Mouse (Mus musculus): Measurements from ENCODE around the gene Serpinb6b. TPM values are rescaled to one million over a fixed set of nuclear protein-coding genes. Genes with fewer than 3 reads are reported as not detected.

Serpinb6b gene
- polyA plus RNA-seq, 1 experiment = not detected

GRCm38 (mm10) chr13:33022371-33022770 lies 57.4 kb downstream of the Serpinb6b start:
- TF ChIP-seq CTCF (IDR thresholded peaks at IDR 0.05; ENCODE audit: insufficient read depth, low read depth, low read length) (no peak), POLR2A (IDR thresholded peaks at IDR 0.05; ENCODE audit: insufficient read depth, low read depth, low read length) (no peak)
- no peaks in the 10 kb centered on the region for H3K4me1 ChIP-seq (ENCODE audit: control insufficient read depth, insufficient read depth, low read length)
- no peak overlapping the region for H3K27ac ChIP-seq (ENCODE audit: insufficient read depth, low read depth, low read length)
- no peak overlapping the region for H3K4me3 ChIP-seq (ENCODE audit: insufficient read depth, low read depth, low read length)
- WGBS = 91% methylated on average over 1 of the region's 1 CpGs

GRCm38 (mm10) chr13:33026427-33027057 lies 61.5 kb downstream of the Serpinb6b start:
- TF ChIP-seq POLR2A (IDR thresholded peaks at IDR 0.05; ENCODE audit: insufficient read depth, low read depth, low read length) (no peak), CTCF (IDR thresholded peaks at IDR 0.05; ENCODE audit: insufficient read depth, low read depth, low read length) (no peak)
- H3K4me1 ChIP-seq (ENCODE audit: control insufficient read depth, insufficient read depth, low read length) = no peaks in the 10 kb centered on the region
- no peak overlapping the region for H3K27ac ChIP-seq (ENCODE audit: insufficient read depth, low read depth, low read length)
- WGBS = 36% methylated on average over 1 of the region's 1 CpGs
- no peak overlapping the region for H3K4me3 ChIP-seq (ENCODE audit: insufficient read depth, low read depth, low read length)

- WGBS = 81% methylated on average over 2 of the region's 2 CpGs
- H3K4me1 ChIP-seq (ENCODE audit: control insufficient read depth, insufficient read depth, low read length) = no peaks in the 10 kb centered on the region
- no peak within 1 kb of the TSS for H3K27ac ChIP-seq (ENCODE audit: insufficient read depth, low read depth, low read length)
- TF ChIP-seq POLR2A (IDR thresholded peaks at IDR 0.05; ENCODE audit: insufficient read depth, low read depth, low read length) (no peak), CTCF (IDR thresholded peaks at IDR 0.05; ENCODE audit: insufficient read depth, low read depth, low read length) (no peak)
- H3K4me3 ChIP-seq (ENCODE audit: insufficient read depth, low read depth, low read length) = no peak within 1 kb of the TSS
Observed at GRCm38 (mm10) chr13:33027244-33027643, 62.2 kb downstream of the Serpinb6b start, which contains the start of gene Serpinb9b. Gene Serpinb9b, plus strand, starts transcription at chr13:33027416.

- Histone ChIP-seq H3K27ac (ENCODE audit: insufficient read depth, low read depth, low read length) (no peak overlapping the region), H3K4me1 (ENCODE audit: control insufficient read depth, insufficient read depth, low read length) (no peaks in the 10 kb centered on the region), H3K4me3 (ENCODE audit: insufficient read depth, low read depth, low read length) (no peak overlapping the region)
- no peak for TF ChIP-seq CTCF (IDR thresholded peaks at IDR 0.05; ENCODE audit: insufficient read depth, low read depth, low read length)
- TF ChIP-seq POLR2A (IDR thresholded peaks at IDR 0.05; ENCODE audit: insufficient read depth, low read depth, low read length) = no peak
- 78% methylated on average over 2 of the region's 2 CpGs for WGBS
Observed at GRCm38 (mm10) chr13:33028146-33028545, 63.1 kb downstream of the Serpinb6b start.

GRCm38 (mm10) chr13:33028550-33028949 lies 63.5 kb downstream of the Serpinb6b start:
- 90% methylated on average over 2 of the region's 2 CpGs for WGBS
- H3K4me1 ChIP-seq (ENCODE audit: control insufficient read depth, insufficient read depth, low read length) = no peaks in the 10 kb centered on the region
- no peak for TF ChIP-seq CTCF (IDR thresholded peaks at IDR 0.05; ENCODE audit: insufficient read depth, low read depth, low read length)
- no peak for TF ChIP-seq POLR2A (IDR thresholded peaks at IDR 0.05; ENCODE audit: insufficient read depth, low read depth, low read length)

More at GRCm38 (mm10) chr13:33028550-33028949, 63.5 kb downstream of the Serpinb6b start:
- H3K27ac ChIP-seq (ENCODE audit: insufficient read depth, low read depth, low read length) = no peak overlapping the region
- H3K4me3 ChIP-seq (ENCODE audit: insufficient read depth, low read depth, low read length) = no peak overlapping the region

Other genes starting within 250 kb of the Serpinb6b start
- gene Mylk4, start 181.3 kb upstream of the Serpinb6b start, polyA plus RNA-seq (2012; ENCODE audit: insufficient read depth, insufficient read length, low replicate concordance, missing spikeins) = not detected in 2 replicates
- not detected in 2 replicates for gene Wrnip1, start 163.2 kb upstream of the Serpinb6b start, polyA plus RNA-seq (2012; ENCODE audit: insufficient read depth, insufficient read length, low replicate concordance, missing spikeins)
- gene D930007J09Rik, start 162.4 kb upstream of the Serpinb6b start, polyA plus RNA-seq (2012; ENCODE audit: insufficient read depth, insufficient read length, low replicate concordance, missing spikeins) = not detected in 2 replicates
- not detected in 2 replicates for gene Serpinb1a, start 114.0 kb upstream of the Serpinb6b start, polyA plus RNA-seq (2012; ENCODE audit: insufficient read depth, insufficient read length, low replicate concordance, missing spikeins)
- not detected in 2 replicates for gene Serpinb1c, start 67.0 kb upstream of the Serpinb6b start, polyA plus RNA-seq (2012; ENCODE audit: insufficient read depth, insufficient read length, low replicate concordance, missing spikeins)
- gene Serpinb9, start 38.0 kb downstream of the Serpinb6b start, polyA plus RNA-seq (2012; ENCODE audit: insufficient read depth, insufficient read length, low replicate concordance, missing spikeins) = not detected in 2 replicates
- gene Serpinb9b, start 62.2 kb downstream of the Serpinb6b start, polyA plus RNA-seq (2012; ENCODE audit: insufficient read depth, insufficient read length, low replicate concordance, missing spikeins) = not detected in 2 replicates
- gene Serpinb1b, start 113.4 kb downstream of the Serpinb6b start, polyA plus RNA-seq (2012; ENCODE audit: insufficient read depth, insufficient read length, low replicate concordance, missing spikeins) = not detected in 2 replicates
- gene Serpinb9c, start 194.5 kb downstream of the Serpinb6b start, polyA plus RNA-seq (2012; ENCODE audit: insufficient read depth, insufficient read length, low replicate concordance, missing spikeins) = not detected in 2 replicates
- not detected in 2 replicates for gene Serpinb9d, start 227.8 kb downstream of the Serpinb6b start, polyA plus RNA-seq (2012; ENCODE audit: insufficient read depth, insufficient read length, low replicate concordance, missing spikeins)

Data from olfactory bulb, adult 2 months (tissue).